Mouse (Mus musculus) megakaryocyte, embryonic 14.5 days (primary cell): ENCODE measurements at regions not wholly inside any gene's neighbourhood (a gene's known extent, or its start where the extent isn't known, plus 50 kb on each side); places are given as distances from the start of the nearest gene placed in this dataset.

Experiments used
- FLI1 ChIP-seq: IDR thresholded peaks from 2 replicates; pipeline ENCODE4 v1.6.1; 2012; ENCODE audit warnings: low read length, inconsistent platforms, mixed read lengths
- GATA1 ChIP-seq: IDR thresholded peaks from 3 replicates; pipeline ENCODE4 v1.6.1; 2012; ENCODE audit warnings: mixed read lengths, low read length, inconsistent platforms, borderline replicate concordance

DNA sequence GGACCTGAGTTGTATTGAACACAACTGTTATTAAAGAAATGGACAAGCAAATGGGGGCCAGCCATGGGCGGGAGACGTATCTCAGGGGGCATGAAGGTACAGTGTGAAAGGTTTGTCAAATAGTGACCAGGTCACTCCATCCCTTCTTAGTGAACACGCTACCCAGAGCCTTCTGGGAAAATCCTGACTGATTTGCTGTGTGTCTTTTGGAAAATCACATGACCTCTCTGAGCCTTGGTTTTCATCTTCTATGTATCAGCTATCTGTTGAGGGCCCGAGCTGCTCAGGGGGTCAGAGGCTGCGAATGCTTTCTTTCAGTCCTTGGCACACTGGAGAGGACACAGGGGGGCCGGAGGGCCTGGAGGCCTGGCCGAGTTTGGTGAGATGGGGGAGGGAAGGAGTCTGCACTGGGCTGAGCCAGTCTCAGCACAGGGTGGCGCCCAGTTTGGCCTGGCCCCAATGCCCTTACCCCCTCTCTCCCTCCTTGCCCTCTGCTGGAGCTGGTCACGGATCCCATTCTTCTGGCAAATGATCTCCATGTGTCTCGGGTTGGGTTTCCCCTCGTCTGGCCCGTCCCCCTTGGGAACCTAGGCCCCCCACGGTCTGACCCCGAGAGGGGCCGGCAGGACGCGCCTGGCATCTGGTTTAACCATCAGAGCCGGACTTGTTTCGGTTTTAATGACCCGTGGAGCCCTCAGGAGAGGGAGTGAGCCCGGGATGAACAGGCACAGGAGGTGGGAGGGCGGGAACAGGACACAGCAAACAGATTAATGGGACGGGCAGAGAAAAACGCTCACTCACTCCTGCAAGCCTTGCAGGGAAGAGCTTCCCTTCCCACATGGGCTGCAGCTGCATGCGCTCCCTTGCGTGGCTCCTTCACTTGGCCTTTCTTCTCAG is 113.7 kb downstream of the Mn1 start:
- TF ChIP-seq GATA1: no peak
- TF ChIP-seq FLI1: no peak
